Mouse (Mus musculus) embryonic facial prominence, embryonic 13.5 days (tissue): ENCODE data around the gene Map3k14. TPM values are rescaled to one million over a fixed set of nuclear protein-coding genes. Genes with fewer than 3 reads are reported as not detected.
"Not testable (repeated sequence)": the region's sequence is repeated elsewhere in the genome, so short reads cannot be mapped to it uniquely, and the experiment has no call there.

Experiments used
- ATAC-seq: fragments of 200-750 bp; cut with Nextera tagmentation; 2 replicates; pipeline ENCODE4 v1.8.0; 2017; ENCODE audit warnings: low read depth; ENCODE audit not compliant: insufficient number of reproducible peaks, insufficient read depth, low FRiP score, low TSS enrichment
- H3K27ac ChIP-seq: fragments of 300-500 bp; sonication (generic); 2 replicates; pipeline ENCODE4 v1.5.1; 2015; ENCODE audit warnings: moderate library complexity, mild to moderate bottlenecking, inconsistent platforms
- H3K27me3 ChIP-seq: fragments of 300-500 bp; sonication (generic); 2 replicates; pipeline ENCODE4 v1.6.1; 2015; ENCODE audit warnings: mild to moderate bottlenecking, inconsistent platforms
- H3K36me3 ChIP-seq: fragments of 300-500 bp; sonication (generic); 2 replicates; pipeline ENCODE4 v1.6.1; 2015; ENCODE audit warnings: mild to moderate bottlenecking, inconsistent platforms
- H3K4me1 ChIP-seq: fragments of 300-500 bp; sonication (generic); 2 replicates; pipeline ENCODE4 v1.6.1; 2015; ENCODE audit warnings: inconsistent platforms
- H3K4me2 ChIP-seq: fragments of 300-500 bp; sonication (generic); 2 replicates; pipeline ENCODE4 v1.6.1; 2015; ENCODE audit warnings: moderate library complexity, mild to moderate bottlenecking, inconsistent platforms
- H3K4me3 ChIP-seq: fragments of 300-500 bp; sonication (generic); 2 replicates; pipeline ENCODE4 v1.5.1; 2015; ENCODE audit warnings: mild to moderate bottlenecking, inconsistent platforms
- H3K9ac ChIP-seq: fragments of 300-500 bp; sonication (generic); 2 replicates; pipeline ENCODE4 v1.6.1; 2015; ENCODE audit warnings: mild to moderate bottlenecking, inconsistent platforms
- H3K9me3 ChIP-seq: fragments of 300-500 bp; sonication (generic); 2 replicates; pipeline ENCODE4 v1.6.1; 2016; ENCODE audit warnings: inconsistent platforms
- WGBS: fragments of 180-500 bp; shearing (Covaris S2); methylation state at CpG from one replicate; pipeline ENCODE4 v1.1.7; 2015; ENCODE audit warnings: mixed read lengths; 5-methylcytosine and 5-hydroxymethylcytosine counted together
- polyA plus RNA-seq: library from polyadenylated mRNA; unstranded; fragments of >200 nt; fragmentation: Nextera tagmentation; extraction: Ambion mirVana; gene quantifications from 2 replicates; pipeline ENCODE4 v1.2.1, GENCODE M21; 2015

Gene Map3k14
- polyA plus RNA-seq, 1 experiment from 2014 or later: 4.4 TPM

DNA sequence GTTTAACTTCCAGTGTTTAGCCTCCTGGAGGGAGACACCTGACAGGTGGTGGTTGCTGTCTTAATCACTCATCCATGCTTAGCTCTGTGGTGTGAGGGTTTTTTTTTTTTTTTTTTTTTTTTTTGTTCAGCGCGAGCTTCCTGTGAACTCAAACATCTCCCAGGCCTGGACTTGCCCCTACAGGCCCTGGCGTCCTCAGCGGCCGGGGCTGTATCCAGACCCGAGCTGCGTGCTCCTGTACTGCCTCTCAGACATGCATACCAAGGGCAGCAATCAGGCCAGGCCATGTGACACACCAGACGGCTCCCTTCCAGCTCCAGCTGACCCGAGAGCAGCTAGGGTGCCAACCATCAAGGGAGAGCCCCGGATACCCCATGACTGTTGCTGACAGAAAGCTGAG is 30.4 kb downstream of the Map3k14 start:
- Histone ChIP-seq H3K4me1 (peaks cover 31% of the 10 kb centered on the region), H3K4me2 (no peak overlapping the region), H3K4me3 (no peak overlapping the region), H3K9ac (no peak overlapping the region), H3K27me3 (no peaks in the 10 kb centered on the region), H3K9me3 (0 out of 2 replicates have a peak, but pooled peaks cover 3% of the 10 kb centered on the region), H3K27ac (no peak overlapping the region), H3K36me3 (peaks cover 43% of the 10 kb centered on the region)
- 81% methylated on average over 10 of the region's 10 CpGs for WGBS
- no peak for ATAC-seq

DNA sequence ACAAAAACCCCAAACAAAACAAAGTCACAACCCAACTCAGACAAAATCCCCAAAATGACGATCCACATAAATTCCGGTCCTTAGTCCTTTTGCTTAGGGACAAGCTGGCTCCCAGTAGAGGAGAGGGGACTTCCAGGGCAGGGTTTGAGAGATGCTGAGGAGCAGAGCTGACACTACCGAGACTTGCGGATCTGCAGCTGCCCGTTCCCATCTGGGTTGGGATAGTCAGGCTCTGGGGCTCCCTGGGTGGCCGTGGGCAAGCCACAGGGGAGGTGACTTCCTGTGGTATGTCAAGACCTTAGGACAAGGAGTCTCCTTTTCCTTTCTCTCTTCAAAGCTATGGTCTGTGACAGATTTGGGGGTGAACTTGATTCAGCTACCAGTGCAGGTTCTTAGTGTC is 30.8 kb downstream of the Map3k14 start:
- 67% methylated on average over 6 of the region's 6 CpGs for WGBS
- H3K9me3 ChIP-seq: 0 out of 2 replicates have a peak, but pooled peaks cover 3% of the 10 kb centered on the region
- H3K9ac ChIP-seq: no peak overlapping the region
- ATAC-seq: no peak
- H3K4me2 ChIP-seq: no peak overlapping the region
- H3K4me3 ChIP-seq: no peak overlapping the region
- peaks cover 45% of the 10 kb centered on the region for H3K36me3 ChIP-seq
- H3K4me1 ChIP-seq: peaks cover 26% of the 10 kb centered on the region
- H3K27ac ChIP-seq: no peak overlapping the region
- H3K27me3 ChIP-seq: no peaks in the 10 kb centered on the region

- ATAC-seq: no peak
- Histone ChIP-seq H3K9me3 (0 out of 2 replicates have a peak, but pooled peaks cover 3% of the 10 kb centered on the region), H3K4me3 (no peak overlapping the region), H3K27me3 (no peaks in the 10 kb centered on the region), H3K4me1 (peaks cover 19% of the 10 kb centered on the region), H3K27ac (no peak overlapping the region), H3K4me2 (no peak overlapping the region), H3K9ac (0 out of 2 replicates have a peak overlapping the region, but pooled peaks have one; percentile 17), H3K36me3 (peaks cover 52% of the 10 kb centered on the region)
- 71% methylated on average over 11 of the region's 11 CpGs for WGBS
Observed at GRCm38 (mm10) chr11:103235702-103236101, 31.6 kb downstream of the Map3k14 start.

DNA sequence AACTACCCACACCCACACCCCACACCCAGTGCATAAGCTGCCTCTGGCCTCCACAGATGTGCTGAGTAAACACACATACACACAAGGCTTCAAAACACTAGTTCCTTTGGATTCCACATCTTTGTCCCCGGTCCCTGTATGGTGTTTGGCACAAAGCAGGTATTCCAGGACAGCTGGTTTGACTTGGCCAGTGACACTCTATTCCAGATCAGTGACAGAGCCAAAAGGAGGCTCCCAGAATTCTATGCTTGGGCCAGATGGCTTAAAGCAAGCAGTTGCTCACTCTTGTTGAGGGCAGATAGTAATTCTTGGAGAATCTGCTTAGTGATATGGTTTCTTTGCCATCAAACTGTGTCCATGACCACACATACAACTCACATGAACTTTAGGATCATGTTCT is 32.8 kb downstream of the Map3k14 start:
- peaks cover 15% of the 10 kb centered on the region; the same call in 1 of the 2 replicates for H3K4me1 ChIP-seq
- H3K9ac ChIP-seq: no peak overlapping the region
- no peak overlapping the region for H3K27ac ChIP-seq
- H3K9me3 ChIP-seq: 0 out of 2 replicates have a peak, but pooled peaks cover 3% of the 10 kb centered on the region
- peaks cover 58% of the 10 kb centered on the region for H3K36me3 ChIP-seq
- H3K27me3 ChIP-seq: no peaks in the 10 kb centered on the region
- WGBS: 81% methylated on average over 1 of the region's 1 CpGs
- no peak for ATAC-seq
- H3K4me2 ChIP-seq: no peak overlapping the region
- no peak overlapping the region for H3K4me3 ChIP-seq

DNA sequence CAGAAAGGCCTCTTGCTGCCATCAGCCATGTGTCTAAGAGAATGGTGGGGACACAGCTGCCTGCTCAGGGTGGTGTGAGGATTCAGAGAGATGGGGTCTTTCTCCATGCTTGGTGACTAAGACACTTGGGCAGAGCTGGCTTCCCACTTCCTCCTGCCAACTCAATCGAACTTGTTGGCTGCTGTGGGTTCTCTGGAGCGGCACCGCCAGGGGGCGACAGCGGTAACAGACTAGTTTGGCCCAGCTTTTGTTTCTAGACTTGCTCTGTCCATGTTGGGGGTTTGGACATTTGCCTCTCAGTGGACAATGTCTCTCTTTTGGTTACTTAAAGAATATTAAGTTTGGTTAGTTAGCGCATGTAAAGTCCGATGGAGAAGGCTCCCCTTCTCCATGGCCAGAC is 34.3 kb downstream of the Map3k14 start:
- no peak for ATAC-seq
- H3K4me1 ChIP-seq: peaks cover 15% of the 10 kb centered on the region; the same call in 1 of the 2 replicates
- H3K27me3 ChIP-seq: no peaks in the 10 kb centered on the region
- 26% methylated on average over 7 of the region's 7 CpGs for WGBS
- no peak overlapping the region for H3K4me3 ChIP-seq
- H3K9me3 ChIP-seq: 0 out of 2 replicates have a peak, but pooled peaks cover 3% of the 10 kb centered on the region
- no peak overlapping the region for H3K27ac ChIP-seq
- no peak overlapping the region for H3K9ac ChIP-seq
- H3K36me3 ChIP-seq: peaks cover 55% of the 10 kb centered on the region
- no peak overlapping the region for H3K4me2 ChIP-seq

- H3K27ac ChIP-seq: no peak overlapping the region
- no peaks in the 10 kb centered on the region for H3K9me3 ChIP-seq
- peaks cover 14% of the 10 kb centered on the region; the same call in 1 of the 2 replicates for H3K4me1 ChIP-seq
- H3K36me3 ChIP-seq: peaks cover 59% of the 10 kb centered on the region
- 84% methylated on average over 7 of the region's 7 CpGs for WGBS
- no peak for ATAC-seq
- no peaks in the 10 kb centered on the region for H3K27me3 ChIP-seq
- H3K9ac ChIP-seq: no peak overlapping the region
- no peak overlapping the region for H3K4me2 ChIP-seq
- no peak overlapping the region for H3K4me3 ChIP-seq
Observed at GRCm38 (mm10) chr11:103231367-103231766, 35.9 kb downstream of the Map3k14 start.

DNA sequence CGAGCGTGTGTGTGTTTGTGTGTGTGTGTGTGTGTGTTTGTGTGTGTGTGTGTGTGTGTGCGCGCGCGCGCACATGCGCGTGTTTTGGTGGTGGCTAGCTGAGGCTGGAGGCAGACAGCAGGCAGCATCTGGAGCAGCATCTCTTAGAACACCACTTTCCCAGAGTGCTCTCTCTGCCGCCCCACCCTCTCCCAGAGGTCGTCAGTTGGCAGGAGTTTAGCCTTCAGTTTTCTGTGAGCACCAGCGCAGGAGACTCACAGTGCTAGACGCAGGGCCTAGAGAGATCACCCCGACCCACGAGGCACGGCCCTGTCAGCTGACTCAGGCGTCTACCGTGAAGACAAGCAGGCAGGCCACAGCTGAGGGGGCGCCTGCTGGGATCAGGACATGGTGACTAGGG is 36.6 kb downstream of the Map3k14 start:
- WGBS: 85% methylated on average over 19 of the region's 19 CpGs
- Histone ChIP-seq H3K4me1 (peaks cover 7% of the 10 kb centered on the region; the same call in 1 of the 2 replicates), H3K36me3 (peaks cover 59% of the 10 kb centered on the region), H3K27me3 (no peaks in the 10 kb centered on the region), H3K9ac (no peak overlapping the region), H3K9me3 (no peaks in the 10 kb centered on the region), H3K4me2 (no peak overlapping the region), H3K27ac (no peak overlapping the region), H3K4me3 (no peak overlapping the region)
- no peak for ATAC-seq

DNA sequence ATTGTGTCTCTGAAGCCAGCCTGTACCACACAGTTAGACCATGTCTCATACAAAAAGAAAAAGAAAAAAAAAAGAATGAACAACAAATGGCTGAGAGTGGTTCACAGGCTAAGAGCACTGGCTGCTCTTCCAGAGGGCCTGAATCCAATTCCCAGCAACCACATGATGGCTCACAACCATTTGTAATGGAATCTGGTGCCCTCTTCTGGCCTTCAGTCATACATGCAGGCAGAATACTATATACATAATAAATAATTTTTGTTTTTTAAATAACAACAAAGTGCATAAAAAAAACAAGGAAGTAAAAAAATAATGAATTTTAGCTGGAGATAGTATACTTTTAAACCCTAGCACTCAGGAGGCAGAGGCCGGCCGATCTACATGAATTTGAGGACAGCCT is 37.7 kb downstream of the Map3k14 start:
- ATAC-seq: no peak
- Histone ChIP-seq H3K4me2 (no peak overlapping the region), H3K9ac (no peak overlapping the region), H3K27ac (no peak overlapping the region), H3K4me3 (no peak overlapping the region), H3K4me1 (peaks cover 13% of the 10 kb centered on the region), H3K36me3 (peaks cover 66% of the 10 kb centered on the region), H3K27me3 (no peaks in the 10 kb centered on the region), H3K9me3 (no peaks in the 10 kb centered on the region)
- 96% methylated on average over 2 of the region's 2 CpGs for WGBS

- Histone ChIP-seq H3K27ac (0 out of 2 replicates have a peak overlapping the region, but pooled peaks have one; percentile 7), H3K4me1 (peaks cover 16% of the 10 kb centered on the region)
- 52% methylated on average over 18 of the region's 18 CpGs for WGBS
Observed at GRCm38 (mm10) chr11:103223951-103224456, 43.3 kb downstream of the Map3k14 start.

DNA sequence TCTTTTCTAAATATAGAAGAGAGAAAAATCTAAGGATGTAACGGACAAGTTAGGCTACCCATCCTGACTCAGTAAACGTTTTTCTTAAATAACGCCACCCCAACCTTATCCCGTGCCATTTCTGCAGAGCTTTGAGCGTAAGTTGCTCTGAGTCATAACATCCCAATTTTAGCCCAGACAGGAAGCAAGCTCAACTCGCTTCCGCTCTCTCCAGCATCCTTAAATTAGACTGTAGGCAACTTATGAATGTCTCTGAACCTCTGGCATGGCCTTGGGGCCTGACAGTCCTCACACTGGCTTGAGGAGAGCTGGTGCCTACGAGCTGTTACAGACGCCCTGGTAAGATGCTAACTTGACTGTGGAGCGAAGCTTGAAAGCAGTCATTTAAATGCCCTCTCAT is 43.8 kb downstream of the Map3k14 start:
- Histone ChIP-seq H3K9ac (no peak overlapping the region), H3K27ac (0 out of 2 replicates have a peak overlapping the region, but pooled peaks have one; percentile 7), H3K4me3 (no peak overlapping the region), H3K4me1 (peaks cover 19% of the 10 kb centered on the region), H3K9me3 (no peaks in the 10 kb centered on the region), H3K36me3 (peaks cover 77% of the 10 kb centered on the region), H3K27me3 (peaks cover 4% of the 10 kb centered on the region), H3K4me2 (no peak overlapping the region)
- 87% methylated on average over 10 of the region's 10 CpGs for WGBS
- no peak for ATAC-seq

More at GRCm38 (mm10) chr11:103223951-103224456, 43.3 kb downstream of the Map3k14 start:
- H3K4me2 ChIP-seq: no peak overlapping the region
- H3K9ac ChIP-seq: no peak overlapping the region
- H3K9me3 ChIP-seq: no peaks in the 10 kb centered on the region
- peaks cover 83% of the 10 kb centered on the region for H3K36me3 ChIP-seq
- no peak for ATAC-seq
- H3K27me3 ChIP-seq: peaks cover 4% of the 10 kb centered on the region
- H3K4me3 ChIP-seq: no peak overlapping the region

GRCm38 (mm10) chr11:103222718-103223117 is 44.6 kb downstream of the Map3k14 start:
- H3K4me2 ChIP-seq, H3K4me3 ChIP-seq, ATAC-seq, H3K27ac ChIP-seq, H3K9me3 ChIP-seq, H3K27me3 ChIP-seq, H3K9ac ChIP-seq: not testable (repeated sequence)
- Histone ChIP-seq H3K4me1 (peaks cover 24% of the 10 kb centered on the region), H3K36me3 (peaks cover 73% of the 10 kb centered on the region)
- WGBS: 87% methylated on average over 4 of the region's 4 CpGs

- H3K27ac ChIP-seq: no peak overlapping the region
- peaks cover 11% of the 10 kb centered on the region for H3K27me3 ChIP-seq
- H3K4me3 ChIP-seq: no peak overlapping the region
- H3K9me3 ChIP-seq: no peaks in the 10 kb centered on the region
- no peak overlapping the region for H3K9ac ChIP-seq
- H3K36me3 ChIP-seq: peaks cover 60% of the 10 kb centered on the region
- peaks cover 24% of the 10 kb centered on the region for H3K4me1 ChIP-seq
- 91% methylated on average over 6 of the region's 6 CpGs for WGBS
- no peak for ATAC-seq
- no peak overlapping the region for H3K4me2 ChIP-seq
Observed at GRCm38 (mm10) chr11:103221437-103221836, 45.8 kb downstream of the Map3k14 start.
